Mouse (Mus musculus): ENCODE data around the gene Fntb. TPM values are rescaled to one million over a fixed set of nuclear protein-coding genes. Genes with fewer than 3 reads are reported as not detected.

The Fntb gene
- total RNA-seq, 2 experiments from 2014 or later = 24.0 to 24.1 TPM

DNA sequence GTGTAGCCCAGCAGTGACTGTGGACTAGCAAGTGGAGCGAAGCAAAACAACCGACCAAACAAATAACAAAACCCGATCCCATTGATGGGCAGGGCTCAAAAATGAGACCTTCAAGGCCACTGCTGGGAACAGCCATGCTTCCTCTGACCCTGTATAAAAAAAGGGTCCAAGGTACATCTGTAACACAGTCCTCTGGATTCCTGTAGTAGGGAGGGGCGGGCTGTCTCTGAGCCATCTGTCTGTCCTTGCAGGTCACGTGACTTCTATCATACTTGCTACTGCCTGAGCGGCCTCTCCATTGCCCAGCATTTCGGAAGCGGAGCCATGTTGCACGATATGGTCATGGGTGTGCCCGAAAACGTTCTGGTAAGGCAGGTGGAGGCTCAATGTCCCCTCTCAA, 150.8 kb downstream of the Fntb start:
- DNase-seq (ENCODE audit: low spot score in 2 of 2) = no peak

GRCm38 (mm10) chr12:76918113-76918512, 152.7 kb downstream of the Fntb start:
- no peak for DNase-seq (ENCODE audit: low spot score in 2 of 2)

DNA sequence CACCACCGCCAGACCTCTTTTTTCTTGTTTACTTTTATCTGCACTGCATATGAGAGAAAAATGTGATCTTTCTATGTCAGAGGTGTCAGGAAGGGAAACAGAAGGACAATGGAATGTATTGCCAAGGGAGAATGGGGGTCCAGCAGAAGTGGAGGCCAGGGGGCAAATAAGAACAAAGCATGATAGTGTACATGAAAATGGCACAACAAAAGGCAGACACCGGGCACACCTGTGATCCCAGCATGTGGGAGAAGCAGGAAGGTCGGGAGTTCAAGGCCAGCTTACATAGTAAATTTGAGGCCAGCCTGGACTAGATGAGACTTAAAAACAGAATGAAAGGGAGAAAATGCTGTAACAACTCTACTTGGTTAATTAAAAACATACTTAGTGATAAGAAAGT, 153.5 kb downstream of the Fntb start:
- no peak for DNase-seq (ENCODE audit: low spot score in 2 of 2)

DNA sequence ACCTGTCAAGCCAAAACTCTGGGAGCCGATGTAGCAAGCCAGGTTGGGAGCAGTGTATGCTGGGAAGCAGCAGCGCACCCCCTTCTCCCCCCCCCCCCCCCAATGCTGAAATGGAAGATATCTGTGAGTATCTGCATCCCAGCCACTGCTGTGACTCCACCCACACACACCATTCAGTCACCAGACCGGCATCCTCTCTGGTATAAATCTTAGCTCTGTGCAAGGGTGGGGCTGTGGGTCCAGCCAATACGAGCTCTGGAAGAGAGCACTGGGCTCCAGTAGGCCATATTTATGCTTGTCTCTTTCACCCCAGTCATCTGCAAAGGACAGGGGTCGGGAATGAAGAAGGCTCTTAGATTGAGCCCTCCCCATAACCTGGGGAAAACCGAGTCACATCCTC, 155.0 kb downstream of the Fntb start:
- DNase-seq (ENCODE audit: low spot score in 2 of 2) = no peak

DNA sequence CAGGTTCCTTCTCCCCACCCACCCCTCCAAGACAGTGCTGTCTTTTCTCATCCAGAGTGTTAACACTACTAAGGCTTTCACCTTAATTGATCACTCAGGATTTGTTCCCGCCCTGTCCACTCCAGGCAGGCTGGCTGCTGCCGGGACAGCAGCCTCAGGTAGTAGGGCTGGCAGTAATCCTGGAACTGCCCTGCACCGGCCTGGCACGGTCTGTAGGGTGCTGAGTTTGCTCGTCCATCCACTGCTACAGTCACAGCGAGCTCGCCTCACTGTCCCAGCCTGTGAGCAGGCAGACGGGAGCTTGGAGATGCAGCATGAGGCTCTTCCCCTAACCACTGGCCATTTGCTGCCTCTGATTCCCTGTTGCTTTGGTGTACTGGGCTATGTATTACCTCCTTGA, 155.6 kb downstream of the Fntb start:
- no peak for DNase-seq (ENCODE audit: low spot score in 2 of 2)

DNA sequence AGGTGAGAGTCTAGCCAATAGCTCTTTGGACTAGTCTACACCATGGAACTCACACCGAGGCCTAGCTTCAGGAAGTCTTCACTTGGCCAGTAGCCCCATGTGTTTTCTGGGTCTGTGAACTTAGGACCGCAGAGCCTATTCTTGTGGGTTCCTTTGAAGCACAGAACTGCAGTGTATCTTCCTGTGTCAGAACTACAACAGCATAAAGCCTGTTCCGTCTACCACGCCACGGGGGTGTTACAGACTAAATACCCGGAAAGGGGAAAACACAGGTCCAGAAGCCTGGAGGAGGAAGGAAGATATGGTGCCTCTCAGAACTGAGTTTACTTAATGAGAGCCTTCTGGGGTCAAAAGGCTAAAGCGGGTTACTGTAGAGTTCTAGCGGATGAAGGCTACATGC, 157.7 kb downstream of the Fntb start:
- no peak for DNase-seq (ENCODE audit: low spot score in 2 of 2)

GRCm38 (mm10) chr12:76924904-76925604, 159.7 kb downstream of the Fntb start:
- no peak for DNase-seq (ENCODE audit: low spot score in 2 of 2)

- DNase-seq (ENCODE audit: low spot score in 2 of 2) = no peak
Observed at GRCm38 (mm10) chr12:76926338-76926945, 161.1 kb downstream of the Fntb start.

DNA sequence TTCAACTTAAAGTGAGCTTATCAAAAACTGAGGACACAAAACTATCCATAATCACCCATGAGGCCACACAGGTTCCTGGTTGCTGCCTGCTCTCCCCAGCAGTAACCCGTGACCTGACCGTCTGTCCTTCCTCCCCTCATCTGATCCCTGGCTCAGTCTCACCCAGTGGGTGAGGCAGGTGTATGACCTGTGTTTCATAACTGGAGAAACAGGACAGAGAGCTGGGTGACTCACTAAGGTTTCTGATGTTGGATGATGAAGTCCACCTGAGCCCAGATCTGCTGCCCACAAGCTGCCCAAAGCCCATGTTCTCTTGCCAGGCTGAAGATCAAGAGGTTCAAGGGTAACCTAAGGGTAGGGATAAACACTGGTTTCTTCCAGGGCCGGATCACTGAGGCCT, 161.6 kb downstream of the Fntb start:
- no peak for DNase-seq (ENCODE audit: low spot score in 2 of 2)

DNA sequence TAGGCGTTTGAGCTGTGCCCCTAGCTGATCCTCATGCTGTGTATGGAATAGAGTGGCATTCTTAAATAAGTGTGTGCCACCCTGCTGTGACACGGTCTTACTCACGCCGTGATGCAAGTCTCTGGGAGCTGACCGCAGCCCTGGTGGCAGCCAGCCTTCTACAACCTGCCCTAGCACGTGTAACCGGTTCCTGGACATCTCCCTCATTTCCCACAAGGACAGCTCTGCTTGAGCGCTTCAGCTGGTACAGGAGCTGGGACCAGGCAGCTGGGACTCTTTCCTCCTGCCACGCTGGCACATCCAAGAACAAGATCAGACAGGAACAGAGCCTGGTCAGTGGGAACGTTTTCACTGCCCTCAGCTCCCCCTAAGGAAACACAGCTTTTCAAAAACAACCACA, 162.2 kb downstream of the Fntb start:
- no peak for DNase-seq (ENCODE audit: low spot score in 2 of 2)

DNA sequence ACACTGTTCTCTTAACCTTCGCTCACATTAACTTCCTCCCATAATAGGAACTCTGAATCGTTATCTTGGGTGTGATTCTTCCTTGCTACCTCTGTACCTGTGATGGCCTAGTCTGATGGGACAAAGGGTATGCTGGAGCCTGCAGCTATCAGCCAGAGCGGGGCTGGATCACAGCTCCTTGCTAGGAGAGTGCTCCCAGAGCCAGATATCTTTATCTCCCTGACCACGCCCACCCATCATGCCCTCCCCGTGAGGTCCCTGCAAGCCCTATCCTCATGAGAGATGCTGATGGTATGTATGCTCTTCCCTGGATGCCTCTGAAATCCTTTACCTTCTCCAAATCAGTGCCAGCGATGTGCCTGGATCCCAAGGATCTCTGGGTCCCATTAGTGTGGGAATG, 164.8 kb downstream of the Fntb start:
- DNase-seq (ENCODE audit: low spot score in 2 of 2) = no peak

- DNase-seq (ENCODE audit: low spot score in 2 of 2) = no peak
Observed at GRCm38 (mm10) chr12:76931739-76932687, 166.6 kb downstream of the Fntb start.

GRCm38 (mm10) chr12:76932688-76933060, 167.3 kb downstream of the Fntb start:
- DNase-seq (ENCODE audit: low spot score in 2 of 2) = no peak

- no peak for DNase-seq (ENCODE audit: low spot score in 2 of 2)
Observed at GRCm38 (mm10) chr12:76934438-76934837, 169.0 kb downstream of the Fntb start.

- no peak for DNase-seq (ENCODE audit: low spot score in 2 of 2)
Observed at GRCm38 (mm10) chr12:76936211-76936610, 170.8 kb downstream of the Fntb start.

- no peak for DNase-seq (ENCODE audit: low spot score in 2 of 2)
Observed at GRCm38 (mm10) chr12:76938013-76938412, 172.6 kb downstream of the Fntb start.

DNA sequence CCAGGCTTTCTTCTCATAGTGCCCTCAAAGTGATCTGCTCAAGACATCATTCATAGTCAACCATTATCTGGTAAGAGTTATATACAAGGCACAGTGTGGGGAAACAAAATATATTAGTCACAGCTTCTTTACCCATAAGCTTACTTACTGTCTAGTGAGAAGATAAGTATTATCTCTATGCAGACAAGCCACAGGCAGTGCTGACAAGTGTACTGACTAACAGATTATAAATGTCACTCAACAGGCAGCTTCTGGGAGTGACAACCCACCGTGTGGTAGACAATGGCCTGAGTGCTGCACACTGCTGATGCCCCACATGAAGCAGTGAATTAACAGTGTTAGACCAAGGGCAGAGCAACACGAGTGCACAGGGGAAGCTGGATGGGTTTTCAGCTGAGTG, 176.1 kb downstream of the Fntb start:
- no peak for DNase-seq (ENCODE audit: low spot score in 2 of 2)

DNA sequence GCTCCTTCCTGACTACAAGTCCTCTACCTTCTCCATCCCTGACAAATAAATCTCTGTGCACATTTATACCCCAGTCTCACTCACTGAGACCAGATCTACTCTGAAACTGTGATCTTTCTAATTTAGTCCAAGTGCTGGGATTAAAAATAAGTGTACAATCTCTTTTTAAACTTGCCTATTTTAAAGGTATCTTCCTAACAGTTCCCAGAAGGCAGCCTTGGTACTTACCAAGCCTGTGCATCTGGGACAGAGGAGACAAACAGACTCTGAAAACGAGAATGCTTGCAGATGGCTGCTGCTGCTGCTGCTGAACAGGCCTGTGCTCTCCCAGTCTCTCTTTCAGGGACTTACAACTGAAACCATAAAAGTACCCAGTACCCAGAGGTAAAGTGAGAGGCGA, 177.1 kb downstream of the Fntb start:
- no peak for DNase-seq (ENCODE audit: low spot score in 2 of 2)

DNA sequence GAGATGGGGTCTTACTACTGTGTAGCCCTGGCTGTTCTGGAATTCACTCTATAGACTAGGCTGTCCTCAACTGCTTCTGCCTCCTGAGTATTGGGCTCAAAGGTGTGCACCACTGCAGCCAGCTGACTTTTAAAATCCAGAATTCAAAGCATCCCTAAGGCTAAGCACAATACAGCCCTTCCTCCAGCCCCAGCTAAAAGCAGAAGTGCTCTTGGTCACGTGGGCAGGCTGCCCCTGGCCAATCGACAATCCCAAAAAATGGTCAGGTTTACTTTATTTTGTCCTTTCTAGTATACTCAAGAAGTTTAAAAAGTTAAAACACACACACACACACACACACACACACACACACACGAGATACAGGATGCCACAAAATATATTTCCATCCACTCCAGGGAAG, 177.7 kb downstream of the Fntb start:
- DNase-seq (ENCODE audit: low spot score in 2 of 2) = no peak

- DNase-seq (ENCODE audit: low spot score in 2 of 2) = no peak
Observed at GRCm38 (mm10) chr12:76943466-76943865, 178.1 kb downstream of the Fntb start.

GRCm38 (mm10) chr12:76947487-76947886, 182.1 kb downstream of the Fntb start:
- no peak for DNase-seq (ENCODE audit: low spot score in 2 of 2)

GRCm38 (mm10) chr12:76948185-76948584, 182.8 kb downstream of the Fntb start:
- no peak for DNase-seq (ENCODE audit: low spot score in 2 of 2)

Data from gastrocnemius, postnatal 4 days (tissue).